Mouse (Mus musculus) C2C12 (cell line): ENCODE data around the gene Baz2b.

Experiments used
- CEBPB ChIP-seq: IDR thresholded peaks from one replicate; pipeline ENCODE4 v1.6.1; 2011; ENCODE audit warnings: low read depth, mild to moderate bottlenecking, control low read depth, moderate library complexity
- CTCF ChIP-seq: IDR thresholded peaks from one replicate; pipeline ENCODE4 v1.5.1; 2011; ENCODE audit not compliant: control insufficient read depth, insufficient read depth, insufficient read length
- FOSL1 ChIP-seq: IDR thresholded peaks from one replicate; pipeline ENCODE4 v1.8.0; 2011; ENCODE audit warnings: mild to moderate bottlenecking, low read length; ENCODE audit not compliant: poor library complexity, insufficient read depth, severe bottlenecking
- MAX ChIP-seq: IDR thresholded peaks from one replicate; pipeline ENCODE4 v1.6.1; 2011; ENCODE audit warnings: mild to moderate bottlenecking, control low read depth
- MYOD1 ChIP-seq: IDR thresholded peaks from one replicate; pipeline ENCODE4 v1.6.1; 2011; ENCODE audit warnings: low read depth; ENCODE audit not compliant: control insufficient read depth, insufficient read length
- MYOG ChIP-seq: IDR thresholded peaks from one replicate; pipeline ENCODE4 v1.6.1; 2011; ENCODE audit not compliant: control insufficient read depth, insufficient read length; ENCODE audit errors: extremely low read depth
- USF1 ChIP-seq: IDR thresholded peaks from one replicate; pipeline ENCODE4 v1.6.1; 2011; ENCODE audit warnings: low read depth, mild to moderate bottlenecking, control low read depth, moderate library complexity

DNA sequence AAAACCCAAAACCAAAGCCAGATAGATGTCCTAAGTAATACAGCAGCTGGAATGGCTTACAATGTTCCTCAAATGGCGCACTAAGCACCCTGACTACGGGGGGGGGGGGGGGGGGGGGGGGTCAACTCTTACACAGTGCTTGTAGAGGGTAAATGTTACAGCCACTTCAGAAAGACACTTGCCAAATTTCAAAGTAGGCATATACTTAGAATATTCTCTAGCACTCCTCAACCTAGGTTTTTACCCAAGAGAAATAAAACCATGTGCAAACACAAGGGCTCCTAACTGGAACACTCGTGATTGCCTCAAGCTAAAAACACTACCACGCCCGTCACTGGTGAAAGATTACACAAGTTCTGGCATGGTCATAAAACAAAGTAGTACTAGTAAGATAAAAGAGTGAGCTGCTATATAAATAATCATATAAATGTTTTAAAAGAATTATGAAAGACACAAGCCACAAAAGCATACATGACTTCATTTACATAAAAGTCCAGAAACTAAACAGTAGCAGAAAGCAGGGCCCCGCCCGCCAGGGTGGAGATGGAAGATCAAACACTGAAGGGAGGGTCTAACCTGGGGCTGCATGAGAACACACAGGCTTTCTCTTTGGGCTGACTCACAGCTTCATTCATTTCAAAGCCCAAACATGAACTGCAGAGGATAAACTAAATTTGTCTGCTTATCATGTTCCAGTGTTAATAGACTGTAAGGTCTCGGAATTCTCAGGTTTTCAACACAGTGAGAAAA is 212.0 kb downstream of the Baz2b start:
- no peak for TF ChIP-seq CTCF
- TF ChIP-seq USF1: no peak
- no peak for TF ChIP-seq MAX
- no peak for TF ChIP-seq MYOD1
- no peak for TF ChIP-seq CEBPB
- no peak for TF ChIP-seq FOSL1
- no peak for TF ChIP-seq MYOG
